Mouse (Mus musculus): ENCODE measurements around the gene Spg11.
"Not testable (repeated sequence)": the region's sequence is repeated elsewhere in the genome, so short reads cannot be mapped to it uniquely, and the experiment has no call there.

The Spg11 gene

DNA sequence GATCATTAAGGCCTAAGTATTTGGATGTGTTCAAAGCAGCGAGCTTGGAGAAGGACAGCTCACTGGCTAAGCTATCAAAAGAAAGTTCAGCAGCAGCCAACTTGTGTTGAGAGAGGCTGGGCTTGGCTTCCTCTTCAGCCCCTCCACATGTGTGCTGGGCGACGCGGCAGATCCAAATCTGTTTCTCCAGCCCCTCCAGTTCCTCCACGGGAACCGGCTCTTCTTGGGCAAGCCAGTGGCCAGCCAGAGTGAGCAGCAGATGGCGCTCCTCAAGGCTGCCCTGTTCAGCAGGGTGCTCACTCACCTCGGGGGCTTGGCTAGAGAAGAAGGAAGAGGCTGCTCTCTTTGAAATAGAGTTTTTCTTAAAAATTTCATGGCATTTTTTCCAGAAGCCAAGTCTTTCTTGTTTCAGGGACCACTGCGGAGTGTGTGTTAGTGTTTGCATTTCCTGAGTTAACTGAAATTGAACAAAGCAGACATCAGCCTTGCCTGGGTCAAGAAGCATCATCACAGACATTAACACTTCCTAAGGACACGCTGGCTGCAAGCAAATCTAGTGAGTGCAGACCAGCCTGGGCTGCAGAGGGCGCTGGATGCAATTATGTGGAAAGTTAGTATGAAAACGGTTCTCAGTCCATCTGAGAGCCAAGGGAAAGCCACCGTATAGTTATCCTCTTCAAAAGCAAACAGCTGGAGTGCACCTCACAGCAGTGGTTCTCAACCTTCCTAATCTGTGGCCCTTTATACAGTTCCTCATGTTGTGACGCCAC is 52.8 kb downstream of the Spg11 start:
- no peak for DNase-seq (ENCODE audit: low read depth, low spot score)

DNA sequence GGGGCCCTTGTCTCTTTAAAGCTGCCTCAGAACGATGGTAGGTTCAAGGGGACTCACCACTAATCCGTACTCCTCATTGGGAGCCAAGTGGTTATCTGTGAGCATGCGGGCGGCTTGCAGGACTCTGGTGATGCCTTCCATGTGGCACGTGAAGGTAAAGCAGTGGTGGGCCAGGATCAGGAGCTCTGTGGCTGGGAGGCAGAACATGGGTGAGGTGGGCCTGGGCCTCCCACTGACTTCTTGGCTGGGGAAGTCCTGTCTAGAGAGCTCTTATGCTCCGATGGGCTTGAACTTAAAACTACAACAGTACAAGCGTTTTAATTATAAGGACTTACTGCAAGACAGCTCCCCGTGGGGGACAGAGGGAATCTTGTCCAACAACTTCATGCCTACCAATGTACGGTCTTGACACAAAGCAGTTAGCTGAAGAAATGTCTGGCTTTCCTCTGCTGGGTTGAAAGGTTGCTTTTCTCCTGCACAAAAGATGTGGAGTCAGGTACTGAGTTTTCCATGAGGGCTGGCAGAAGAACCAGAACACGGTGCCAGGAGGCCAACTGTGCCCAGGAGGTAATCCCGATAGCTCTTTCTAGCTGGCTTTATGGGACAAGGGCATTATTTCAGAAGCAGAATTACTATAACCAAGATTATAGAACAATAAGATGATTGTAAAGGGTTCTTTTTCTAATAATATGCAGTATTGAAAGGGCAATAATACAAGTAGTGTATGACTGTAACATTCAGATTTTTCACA is 58.6 kb downstream of the Spg11 start:
- DNase-seq (ENCODE audit: low read depth, low spot score) = no peak

DNA sequence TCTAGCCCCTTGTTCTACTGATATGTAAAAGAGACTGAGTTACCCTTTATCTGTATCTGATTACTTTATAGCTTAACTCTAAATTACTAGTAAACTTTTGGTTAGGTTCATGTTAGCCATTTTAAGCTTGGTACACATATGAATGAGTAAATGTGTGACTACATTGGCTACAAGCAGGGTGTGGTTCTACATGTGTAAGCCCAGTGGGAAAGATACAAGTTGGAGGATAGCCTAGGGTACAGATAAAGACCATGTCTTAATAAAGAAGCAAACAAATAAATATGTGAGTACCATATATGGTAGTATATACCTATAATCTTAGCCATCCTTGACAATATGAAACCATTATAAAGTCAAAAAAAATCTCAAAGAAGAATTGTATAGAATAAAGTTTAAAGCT is 74.3 kb downstream of the Spg11 start:
- no peak for DNase-seq (ENCODE audit: low read depth, low spot score)

DNA sequence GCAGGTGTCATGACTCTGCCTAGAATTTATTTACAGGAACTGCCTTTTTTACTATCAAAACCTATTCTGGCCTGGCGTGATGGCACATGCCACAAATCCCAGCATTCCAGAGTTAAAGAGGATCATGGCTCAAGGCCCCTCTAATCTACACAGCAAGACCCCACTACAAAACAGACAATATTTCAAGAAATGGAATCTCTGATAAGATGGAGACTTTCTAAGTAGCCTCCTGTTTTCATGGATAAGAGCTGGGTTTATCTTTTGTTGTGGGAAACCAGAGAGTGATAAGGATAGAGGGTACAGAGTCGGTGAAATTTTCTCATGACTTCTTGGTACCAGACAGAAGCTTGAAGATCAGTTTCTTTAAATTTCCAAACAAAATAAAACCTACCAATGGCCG is 82.1 kb downstream of the Spg11 start:
- DNase-seq (ENCODE audit: low read depth, low spot score) = no peak

DNA sequence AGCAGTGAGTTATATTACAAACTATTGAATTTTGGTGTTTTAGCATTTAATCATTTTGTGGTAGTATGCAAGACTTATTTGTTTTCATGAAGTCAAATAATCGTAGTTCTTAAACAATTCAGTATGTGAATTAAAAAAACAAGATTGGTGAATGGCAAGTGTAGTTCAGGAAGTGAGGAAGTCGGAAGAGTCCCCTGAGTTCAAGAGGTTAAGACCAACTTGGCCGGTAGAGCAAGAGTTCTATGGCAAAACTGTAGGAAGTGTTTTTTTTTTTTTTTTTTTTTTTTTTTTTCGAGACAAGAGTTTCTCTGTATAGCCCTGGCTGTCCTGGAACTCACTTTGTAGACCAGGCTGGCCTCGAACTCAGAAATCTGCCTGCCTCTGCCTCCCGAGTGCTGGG is 86.2 kb downstream of the Spg11 start:
- no peak for DNase-seq (ENCODE audit: low read depth, low spot score)

DNA sequence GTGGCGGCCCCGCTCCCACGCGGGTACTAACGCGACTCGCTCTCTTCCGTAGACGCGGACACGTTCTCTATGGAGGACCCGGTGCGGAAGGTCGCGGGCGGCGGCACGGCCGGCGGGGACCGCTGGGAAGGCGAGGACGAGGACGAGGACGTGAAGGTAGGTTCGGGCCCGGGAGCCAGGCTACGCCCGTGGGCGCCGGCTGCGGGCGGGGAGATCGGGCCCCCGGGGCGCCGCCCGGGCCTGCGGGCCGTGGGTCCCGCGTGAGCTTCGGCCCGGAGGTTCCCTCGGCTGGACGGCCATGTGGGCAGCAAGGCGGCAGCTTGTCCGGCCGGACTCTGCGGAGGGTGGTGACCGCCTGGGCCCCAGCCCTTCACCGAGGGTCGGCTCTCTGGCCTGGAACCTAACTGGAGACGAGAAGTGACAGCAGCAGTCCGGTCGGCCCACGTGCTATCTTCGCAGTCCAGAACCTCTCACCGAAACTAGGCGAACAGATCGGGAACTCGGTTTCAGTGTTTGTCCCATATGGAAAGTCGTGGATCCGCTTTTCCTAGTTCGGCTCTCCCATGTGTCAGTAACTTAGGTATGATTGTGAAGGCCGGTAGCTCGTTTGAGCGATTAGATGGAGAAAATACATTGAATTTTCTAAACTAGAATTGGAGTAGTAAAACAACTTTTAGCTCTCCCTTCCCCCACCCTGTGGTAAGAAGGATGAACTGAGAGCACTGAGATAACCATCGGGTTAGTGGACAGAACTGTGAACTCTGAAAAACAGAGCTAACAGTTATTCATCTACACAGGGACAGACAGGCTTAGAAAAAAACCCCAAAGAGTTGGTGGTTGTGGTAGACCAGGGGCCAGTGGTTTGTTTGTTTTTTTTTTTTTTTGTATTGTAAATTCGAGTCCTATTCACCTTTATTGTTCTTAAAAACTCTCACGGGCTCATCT is 89.2 kb downstream of the Spg11 start:
- no peak for DNase-seq (ENCODE audit: low read depth, low spot score)

DNA sequence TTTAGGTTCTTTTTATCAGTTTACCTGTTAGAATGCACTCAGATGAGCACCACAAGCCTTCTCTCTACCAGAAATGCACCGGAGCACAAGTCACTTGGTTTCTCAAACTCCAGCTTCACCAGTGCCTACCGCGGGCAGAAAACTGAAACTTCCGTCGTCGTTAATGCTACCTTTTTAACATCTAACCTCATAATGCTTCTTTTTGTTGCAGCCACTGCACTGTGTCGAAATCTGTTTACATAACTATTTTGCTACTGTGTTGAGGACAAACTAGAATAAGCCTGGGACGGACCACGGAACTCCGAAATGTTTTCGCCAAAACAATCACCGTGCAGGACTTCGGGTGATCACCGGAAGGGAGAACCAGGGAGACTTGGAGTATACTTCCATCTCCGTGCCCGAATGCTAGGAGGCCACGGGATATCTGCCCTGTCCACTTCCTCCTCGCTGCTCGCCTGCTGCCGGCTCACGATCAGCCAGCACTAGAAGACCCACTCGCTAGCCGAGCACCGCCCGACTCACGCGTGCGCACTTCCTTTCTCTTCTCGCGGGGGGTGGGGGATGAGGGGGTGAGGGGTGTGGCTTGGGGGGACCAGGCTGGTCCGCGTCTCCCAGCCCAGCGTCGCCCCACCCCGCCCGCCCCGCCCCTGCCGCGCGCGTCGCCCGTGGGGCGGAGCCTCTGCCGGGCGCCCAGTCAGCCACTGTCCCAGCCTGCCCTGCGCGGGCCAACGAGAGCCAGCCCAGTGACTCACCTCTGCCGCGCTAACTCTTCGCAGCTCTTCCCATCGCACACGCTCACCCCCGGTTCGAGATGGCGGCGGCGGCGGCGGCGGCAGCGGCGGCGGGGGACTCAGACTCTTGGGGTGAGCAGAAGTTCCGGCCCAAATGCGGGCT is 90.1 kb downstream of the Spg11 start, which contains the start of gene Eif3j1:
Gene Eif3j1, plus strand, starts transcription at position 685 of the 894 bp plus-strand sequence.
- peak; percentile 86 for DNase-seq (ENCODE audit: low read depth, low spot score)

DNA sequence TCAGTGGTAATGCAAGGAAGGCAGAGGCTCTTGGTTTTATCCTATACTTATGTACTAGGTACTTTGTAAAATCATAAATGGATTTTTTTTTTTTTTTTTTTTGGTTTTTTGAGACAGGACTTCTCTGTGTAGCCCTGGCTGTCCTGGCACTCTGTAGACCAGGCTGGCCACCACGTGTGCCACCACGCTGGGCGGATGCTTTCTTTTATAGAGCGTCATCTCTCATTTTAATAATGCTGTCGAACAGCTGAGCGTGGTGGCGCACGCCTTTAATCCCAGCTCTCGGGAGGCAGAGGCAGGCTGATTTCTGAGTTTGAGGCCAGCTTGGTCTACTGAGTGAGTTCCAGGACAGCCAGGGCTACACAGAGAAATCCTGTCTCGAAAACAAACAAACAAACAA is 91.1 kb downstream of the Spg11 start:
- DNase-seq (ENCODE audit: low read depth, low spot score) = not testable (repeated sequence)

DNA sequence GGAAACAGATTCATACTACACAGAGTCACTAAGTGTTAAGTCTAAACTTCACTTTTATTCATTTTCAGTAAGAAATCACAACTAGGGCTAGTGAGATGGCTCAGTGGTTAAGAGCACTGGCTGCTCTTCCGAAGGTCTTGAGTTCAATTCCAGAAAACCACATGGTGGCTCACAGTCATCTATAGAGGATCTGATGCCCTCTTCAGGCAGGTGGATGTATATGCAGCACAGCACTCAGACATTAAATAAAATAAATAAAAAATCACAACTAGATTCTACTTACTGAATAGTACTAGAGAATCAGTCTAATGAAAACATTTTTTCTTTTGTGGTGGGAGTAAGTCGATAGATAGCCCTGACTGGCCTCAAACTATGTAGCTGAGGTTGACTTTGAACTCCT is 95.9 kb downstream of the Spg11 start:
- DNase-seq (ENCODE audit: low read depth, low spot score) = no peak

DNA sequence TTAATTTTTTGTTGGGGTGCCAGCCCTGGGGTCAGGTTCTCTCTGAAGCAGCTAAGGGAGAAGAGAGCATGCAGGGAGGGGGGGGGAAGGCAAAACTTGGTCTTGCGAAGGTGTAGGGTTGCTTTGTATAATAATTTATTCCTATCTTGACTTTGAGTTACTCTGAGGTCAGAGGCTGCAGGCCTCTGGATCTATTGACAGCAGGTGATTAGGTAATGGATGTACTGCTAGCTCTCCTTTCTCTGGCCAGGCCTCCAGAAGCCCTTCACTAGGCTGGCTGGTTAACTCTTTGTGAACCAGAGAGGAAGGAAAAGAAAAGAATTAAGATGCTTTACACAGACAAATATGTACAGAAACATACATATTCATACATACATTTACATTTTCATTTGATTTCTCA is 99.5 kb downstream of the Spg11 start:
- no peak for DNase-seq (ENCODE audit: low read depth, low spot score)

DNA sequence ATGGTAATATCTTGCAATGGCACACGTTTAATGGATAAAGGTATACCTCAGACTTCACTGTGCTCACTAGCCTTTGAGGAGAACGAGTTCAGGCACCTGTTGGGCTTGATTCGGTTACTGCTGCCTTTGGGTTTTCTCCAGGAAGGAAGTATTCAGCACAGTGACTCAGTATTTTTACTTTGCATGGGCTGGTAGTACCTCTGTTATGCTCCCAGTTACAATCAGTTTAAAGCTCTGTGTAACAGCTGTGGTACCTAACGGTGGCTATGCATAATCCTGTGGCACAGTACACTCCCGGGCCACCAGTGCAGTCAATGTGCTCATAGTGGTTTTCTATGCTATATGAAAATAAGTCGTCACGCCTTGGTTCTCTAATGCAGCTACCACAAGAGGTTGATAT is 106.7 kb downstream of the Spg11 start:
- DNase-seq (ENCODE audit: low read depth, low spot score) = no peak

DNA sequence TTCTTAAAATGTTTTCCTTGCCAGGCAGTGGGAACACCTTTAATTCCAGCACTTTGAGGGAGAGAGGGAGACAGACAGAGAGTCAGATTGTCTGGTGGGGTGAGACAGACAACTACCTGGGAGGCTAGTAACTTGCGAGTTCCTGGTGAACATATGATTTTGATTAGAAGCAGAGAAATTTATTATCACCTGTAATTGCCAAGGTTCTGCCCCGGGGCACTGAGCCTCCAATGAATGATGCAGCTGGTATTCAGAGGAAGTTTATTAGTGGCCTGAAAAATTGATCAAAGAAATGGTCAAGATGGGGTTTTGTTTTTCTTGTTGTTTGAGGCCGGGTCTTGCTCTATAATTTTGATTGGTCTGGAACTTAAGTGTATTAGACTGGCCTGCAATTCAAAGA is 109.4 kb downstream of the Spg11 start:
- no peak for DNase-seq (ENCODE audit: low read depth, low spot score)

Measured in brain, embryonic 18.5 days (tissue).